Mouse (Mus musculus) gastrocnemius, postnatal 36 days (tissue): Measurements from ENCODE around the gene Arrb1. TPM values are rescaled to one million over a fixed set of nuclear protein-coding genes. Genes with fewer than 3 reads are reported as not detected.

Experiments
- DNase-seq, 2 experiments: peaks; one replicate each; pipeline ENCODE4 v3.0.0; 2022
- intact Hi-C: fragments of 180-260 bp; cut with DNase I; formaldehyde crosslinking; loops from one replicate; pipeline ENCODE4 v1.15.1; 2025
- microRNA-seq, 2 experiments: library from miRNA; unstranded; fragments of <30 nt; microRNA quantifications; one replicate each; pipeline ENCODE4 v1.2.0; 2021
- total RNA-seq, 2 experiments: library from RNA; stranded (reverse); gene quantifications; 2 replicates each; pipeline ENCODE4 v1.2.3; 2021

The Arrb1 gene
- total RNA-seq, 2 experiments from 2014 or later: 7.8 to 8.6 TPM

DNA sequence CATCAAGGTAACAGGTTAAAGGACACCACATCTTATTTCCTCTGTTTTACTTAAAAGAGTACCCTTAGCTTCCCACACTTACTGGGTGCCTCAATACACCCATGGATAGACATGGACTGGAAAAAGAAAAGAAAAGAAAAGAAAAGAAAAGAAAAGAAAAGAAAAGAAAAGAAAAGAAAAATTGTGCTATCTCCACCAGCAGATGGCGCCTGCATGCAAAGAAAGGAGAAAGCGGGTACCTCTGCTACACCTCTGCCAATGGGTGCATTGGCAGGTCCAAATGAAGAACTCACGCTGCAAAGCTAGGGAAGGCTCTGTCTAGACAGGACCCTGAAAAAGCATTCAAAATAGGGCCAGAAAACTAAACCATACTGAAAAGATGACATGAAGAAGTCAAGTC is 83.6 kb downstream of the Arrb1 start:
- no peak for DNase-seq
- intact Hi-C loops: loop anchor here (1.0 to 2.0 kb wide), 2 partner anchors 92 to 181 kb away; partner anchors contain the start of gene Slco2b1

DNA sequence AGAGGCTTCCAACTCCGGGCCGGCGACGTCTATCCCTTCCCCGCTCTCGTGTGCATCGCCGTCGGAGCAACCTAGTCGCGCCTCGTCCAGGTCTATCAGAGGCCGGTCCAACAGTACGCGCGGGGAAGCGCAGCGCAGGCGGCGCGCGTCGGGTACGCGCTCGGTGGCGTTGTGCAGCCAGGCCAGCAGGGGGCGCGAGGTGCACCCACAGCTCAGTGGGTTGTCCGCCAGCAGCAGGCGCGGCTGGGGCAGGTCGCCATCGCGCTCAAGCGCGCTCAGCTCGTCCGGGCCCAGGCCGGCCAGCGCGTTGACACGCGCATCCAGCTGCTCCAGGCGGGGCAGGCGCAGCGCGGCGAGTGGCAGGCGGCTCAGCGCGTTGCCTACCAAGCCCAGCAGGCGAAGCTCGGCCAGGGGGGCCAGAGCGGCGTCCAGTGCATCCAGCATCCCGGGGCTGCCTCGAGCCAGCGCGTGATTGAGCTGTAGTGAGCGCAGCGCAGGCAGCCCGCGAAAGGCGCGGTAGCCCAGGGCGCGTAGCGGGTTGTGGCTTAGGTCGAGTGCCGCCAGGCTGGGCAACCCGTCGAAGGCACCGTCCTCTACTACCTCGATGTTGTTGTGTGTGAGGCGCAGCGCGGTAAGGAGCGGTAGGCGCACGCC is 90.6 kb downstream of the Arrb1 start:
- intact Hi-C loops: loop anchor here (2.0 kb wide), 1 partner anchor 45 kb away; no protein-coding TSS in a partner anchor
- DNase-seq: peak; percentile 92 to 93

DNA sequence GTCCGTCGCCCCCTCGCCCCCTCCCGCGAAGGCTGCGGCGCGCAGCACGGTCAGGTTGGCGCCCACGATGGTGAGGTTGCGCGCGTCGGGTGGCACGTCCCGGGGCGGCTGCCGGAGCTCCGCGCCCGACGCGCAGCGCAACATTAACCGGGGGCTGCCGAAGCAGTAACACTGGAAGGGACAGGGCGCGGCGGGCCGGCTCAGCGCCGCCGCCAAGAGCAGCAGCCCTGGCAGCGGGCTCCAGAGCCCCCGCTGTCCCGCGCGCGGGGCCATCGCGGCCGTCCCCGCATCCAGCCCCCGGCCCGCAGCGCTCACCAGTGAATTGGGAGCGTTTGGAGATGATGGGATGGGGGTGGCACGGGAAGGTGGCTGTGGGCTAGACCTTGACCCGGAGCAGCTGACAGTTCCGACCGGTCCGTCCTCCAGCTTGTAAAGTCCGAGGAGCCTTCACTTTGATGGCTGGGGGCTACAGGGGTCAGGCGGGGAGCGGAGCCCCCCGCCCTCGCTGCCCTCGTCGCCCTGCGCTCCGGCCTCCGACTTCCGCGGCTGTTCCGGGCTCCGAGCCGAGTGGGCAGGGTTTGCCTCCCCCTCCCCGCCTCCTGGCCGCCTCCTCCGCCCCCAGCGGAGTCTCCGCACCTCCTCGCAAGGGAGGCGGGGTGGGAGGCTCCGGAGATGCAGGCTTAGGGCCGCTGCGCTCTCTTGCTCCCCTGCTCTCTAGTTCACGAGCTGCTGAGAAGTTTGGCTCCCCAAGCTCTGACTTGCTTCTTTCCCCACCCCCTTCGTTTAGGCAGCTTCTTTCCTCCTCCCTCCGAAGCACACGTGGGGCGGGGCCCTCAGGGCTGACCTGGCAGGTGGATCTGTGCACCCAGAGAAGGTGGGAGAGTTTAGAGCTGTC is 91.4 kb downstream of the Arrb1 start, which contains the start of gene Tpbgl:
Gene Tpbgl, minus strand, starts transcription at position 728 of the 895 bp plus-strand sequence.
- intact Hi-C loops: no loop called here
- DNase-seq: peak; percentile 76 to 78

DNA sequence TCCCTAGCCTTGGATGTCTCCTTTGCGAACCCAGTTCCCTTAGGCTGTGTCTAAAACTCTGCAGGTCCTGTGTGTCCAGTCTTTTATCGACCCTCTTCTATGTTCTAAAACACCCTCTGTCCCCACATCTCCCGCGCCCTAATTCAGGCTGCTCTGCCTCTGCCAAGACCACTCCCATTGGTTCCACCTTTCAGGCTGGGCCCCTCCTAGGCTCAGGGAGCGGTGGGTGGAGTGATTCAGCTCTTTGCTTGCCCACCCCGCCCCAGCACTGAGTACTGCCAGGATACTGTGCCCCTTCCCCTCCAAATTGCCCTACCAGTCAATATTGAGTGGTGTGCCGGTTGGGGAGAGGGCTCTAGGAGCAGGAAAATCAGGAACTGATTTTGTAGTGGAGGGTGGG is 92.1 kb downstream of the Arrb1 start:
- intact Hi-C loops: no loop called here
- no peak for DNase-seq

DNA sequence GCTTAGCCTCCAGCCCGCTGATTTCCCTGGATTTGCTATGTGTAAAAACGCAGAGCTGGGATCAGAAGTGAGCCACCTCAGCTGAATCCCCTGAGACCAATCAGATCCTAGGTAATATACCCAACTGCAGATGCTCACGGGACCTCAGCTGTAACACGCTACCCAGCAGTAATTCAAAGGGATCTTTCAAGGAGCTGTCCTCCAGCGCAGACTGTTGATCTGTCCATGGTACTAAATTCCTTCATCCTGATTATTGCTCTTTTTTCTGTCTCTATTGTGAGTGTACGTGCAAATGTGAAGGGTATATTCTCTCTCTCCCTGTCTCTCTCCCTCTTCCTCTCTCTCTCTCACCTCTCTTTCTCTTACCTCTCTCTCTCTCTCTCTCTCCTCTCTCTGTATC is 97.0 kb downstream of the Arrb1 start:
- no peak for DNase-seq
- intact Hi-C loops: no loop called here

DNA sequence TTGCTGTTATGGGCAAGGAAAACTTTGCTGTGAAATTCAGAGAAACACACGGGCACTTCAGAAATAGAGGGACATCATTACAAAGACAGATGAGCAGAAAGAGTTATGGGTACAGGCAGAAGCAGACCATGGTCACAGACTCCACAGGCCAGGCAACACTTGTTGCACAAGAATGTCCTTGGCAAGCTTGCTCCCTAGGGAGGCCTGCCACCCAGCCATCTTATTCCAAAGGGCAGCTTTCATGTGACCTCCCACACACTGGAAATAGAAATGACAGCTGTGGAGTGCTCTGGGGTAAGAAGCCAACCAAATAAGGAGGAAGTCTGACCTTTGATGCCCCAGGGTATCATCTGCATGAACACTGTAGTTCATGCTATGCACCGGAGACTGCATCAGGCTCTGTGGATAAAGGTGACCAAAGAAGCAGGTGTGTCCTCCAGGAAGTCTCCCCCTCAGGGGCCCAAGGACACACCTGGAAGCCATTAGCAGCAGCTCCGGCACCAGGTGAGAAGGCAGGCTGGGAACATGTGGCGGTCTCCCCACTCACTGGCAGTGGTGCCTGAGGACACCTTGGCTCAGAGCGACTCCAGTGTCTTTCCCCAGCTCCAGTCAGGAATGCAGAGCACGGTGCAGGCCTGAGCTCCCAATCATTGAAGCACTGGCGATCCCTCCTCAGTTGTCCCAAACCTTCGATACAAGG is 98.8 kb downstream of the Arrb1 start:
- intact Hi-C loops: no loop called here
- DNase-seq: peak; percentile 35 to 66

DNA sequence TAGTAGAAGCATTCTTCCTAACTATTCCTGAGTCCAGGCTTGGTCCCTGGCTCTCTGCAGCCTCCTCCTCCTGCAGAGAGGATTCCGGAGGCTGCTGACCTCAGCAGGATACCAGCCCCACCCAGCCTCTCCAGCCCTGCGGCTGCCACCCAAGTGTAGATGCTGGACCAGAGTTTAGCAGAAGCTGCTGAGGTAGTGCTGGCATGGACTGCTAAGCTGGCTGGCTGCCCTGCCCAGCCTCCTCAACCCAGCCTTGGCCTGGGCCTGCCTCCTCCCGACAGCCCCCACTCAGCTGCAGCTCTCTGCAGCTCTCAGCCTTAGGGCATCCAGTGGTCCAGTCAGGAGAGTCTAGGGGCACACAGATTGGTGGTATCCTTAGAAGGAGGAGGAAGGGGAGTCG is 106.0 kb downstream of the Arrb1 start:
- intact Hi-C loops: no loop called here
- DNase-seq: peak; percentile 62 to 67

DNA sequence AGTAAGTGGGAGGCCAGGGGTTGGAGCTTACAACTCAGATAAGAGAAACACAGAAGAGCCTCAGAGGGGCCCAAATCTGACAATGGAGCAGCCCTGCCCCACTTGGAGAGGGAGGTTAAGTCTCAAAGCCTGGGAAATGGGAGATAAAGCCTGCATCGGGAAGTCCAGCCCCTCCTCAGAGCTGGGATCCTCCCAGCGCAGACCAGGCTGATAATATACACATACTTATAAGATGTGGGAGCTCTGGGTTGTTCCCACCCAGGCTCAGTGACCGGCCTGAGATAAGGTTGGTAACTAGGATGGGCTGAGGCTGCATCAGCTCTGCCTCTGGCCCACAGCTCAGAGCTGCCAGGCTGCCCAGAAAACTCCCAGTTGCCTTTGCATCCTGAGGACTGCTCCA is 106.8 kb downstream of the Arrb1 start:
- intact Hi-C loops: no loop called here

DNA sequence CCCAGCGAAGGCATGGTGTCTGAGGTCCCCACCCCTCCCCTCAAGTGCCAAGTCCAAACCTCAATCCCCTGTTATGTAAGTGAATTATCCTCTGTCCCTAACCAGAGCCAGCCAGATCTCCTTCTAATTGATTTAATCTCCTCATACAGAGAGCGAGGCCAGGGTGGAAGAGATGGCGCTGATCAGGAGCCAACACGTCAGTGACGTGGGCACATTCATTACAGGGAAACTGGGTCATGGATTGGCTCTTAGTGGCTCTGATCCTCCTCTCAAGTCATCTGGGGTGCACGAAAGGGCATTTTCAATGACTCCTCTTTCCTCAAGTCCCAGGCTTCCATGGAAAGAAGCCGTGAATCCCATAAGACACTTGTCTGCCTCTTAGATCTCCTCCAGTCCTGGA is 109.4 kb downstream of the Arrb1 start:
- DNase-seq: no peak
- intact Hi-C loops: no loop called here

More for the DNA sequence above, 106.8 kb downstream of the Arrb1 start:
- DNase-seq: peak in 1 of 2 experiments; percentile 8

DNA sequence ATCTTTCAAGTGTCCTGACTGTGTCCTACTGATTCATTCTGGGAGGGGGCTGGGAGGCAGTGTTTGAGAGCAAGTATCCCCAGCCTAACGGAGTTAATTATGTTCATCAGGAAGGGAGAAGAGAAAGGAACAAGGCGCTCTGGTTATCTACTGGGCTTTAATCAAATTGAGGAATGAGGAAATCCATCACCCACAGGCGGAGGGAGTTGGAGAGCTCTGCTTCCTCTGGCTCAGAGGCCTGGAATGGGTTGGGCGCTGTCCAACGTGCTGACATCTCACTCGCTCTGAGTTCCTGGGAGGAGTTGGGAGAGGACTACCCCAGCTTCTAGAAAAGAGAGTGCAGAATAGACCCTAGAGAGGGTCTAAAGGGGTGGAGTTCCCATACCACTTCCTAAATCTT is 113.4 kb downstream of the Arrb1 start:
- intact Hi-C loops: no loop called here
- DNase-seq: peak; percentile 45 to 73

DNA sequence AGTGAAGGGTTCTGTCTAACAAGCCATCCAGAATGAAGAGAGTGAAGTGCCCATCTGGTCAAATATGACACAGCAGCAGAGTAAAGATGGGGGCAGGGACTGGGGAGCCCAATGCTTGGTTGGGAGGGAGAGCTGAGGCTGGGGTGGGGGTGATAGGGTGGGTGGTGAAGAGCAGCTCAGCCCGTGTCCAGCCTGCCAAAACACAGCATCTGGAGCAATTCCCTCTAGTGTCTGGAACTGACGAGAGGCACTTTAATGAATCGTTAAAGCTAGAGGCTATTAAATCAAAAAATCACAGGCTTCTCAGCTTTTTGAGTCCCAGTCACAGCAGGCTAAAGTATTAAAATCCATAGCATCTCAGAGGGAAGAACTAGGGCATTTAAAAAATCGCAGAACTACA is 114.3 kb downstream of the Arrb1 start:
- no peak for DNase-seq
- intact Hi-C loops: no loop called here

DNA sequence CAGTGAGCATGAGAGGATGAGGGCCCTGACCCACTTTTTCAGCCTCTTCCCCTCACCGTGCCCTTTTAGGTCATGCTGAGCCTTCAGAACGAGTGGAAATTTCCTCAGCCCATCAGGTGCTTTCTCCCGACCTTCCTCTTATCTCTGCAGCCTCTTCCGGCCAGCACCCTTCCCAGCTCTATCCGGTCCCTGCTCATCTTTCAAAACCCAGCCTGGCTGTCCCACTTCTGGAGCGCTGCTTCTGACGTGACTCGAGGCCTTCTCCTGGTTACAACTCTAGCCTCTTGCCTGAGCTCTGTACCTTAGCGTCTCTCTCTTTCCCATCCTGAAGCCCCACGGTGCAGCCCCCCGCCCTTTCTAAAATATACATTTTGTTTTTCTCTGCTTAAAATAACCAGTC is 119.0 kb downstream of the Arrb1 start:
- no peak for DNase-seq
- intact Hi-C loops: no loop called here

Small RNA genes within 50 kb of the gene (microRNA-seq; reads per million reads assigned to microRNA genes)
- 8.6 to 12.6 reads per million in 2 experiments for gene Mir326

Other genes with a start within 250 kb of the Arrb1 start
- gene Serpinh1, start 182.2 kb upstream of the Arrb1 start, total RNA-seq: 100 to 1,000 TPM in 1 of 2 experiments, 10 to 100 TPM in 1; 69.4 to 103 TPM
- gene Gdpd5, start 154.1 kb upstream of the Arrb1 start, total RNA-seq: 1 to 10 TPM; 2.6 to 4.6 TPM
- not detected for gene Klhl35, start 69.5 kb upstream of the Arrb1 start, total RNA-seq
- 100 to 1,000 TPM; 210 to 242 TPM for gene Rps3, start 51.7 kb upstream of the Arrb1 start, total RNA-seq
- 10 to 100 TPM; 56.4 to 57.7 TPM for gene Tpbgl, start 91.6 kb downstream of the Arrb1 start, total RNA-seq
- 1 to 10 TPM; 4.2 to 6.7 TPM for gene Slco2b1, start 175.9 kb downstream of the Arrb1 start, total RNA-seq
- gene Olfr520, start 194.8 kb downstream of the Arrb1 start, total RNA-seq: not detected
- gene Olfr521, start 228.0 kb downstream of the Arrb1 start, total RNA-seq: not detected